Mouse (Mus musculus): ENCODE data around the gene Atg4c. TPM values are rescaled to one million over a fixed set of nuclear protein-coding genes. Genes with fewer than 3 reads are reported as not detected.

Atg4c gene
- polyA plus RNA-seq, 1 experiment from 2014 or later: 13.5 TPM

DNA sequence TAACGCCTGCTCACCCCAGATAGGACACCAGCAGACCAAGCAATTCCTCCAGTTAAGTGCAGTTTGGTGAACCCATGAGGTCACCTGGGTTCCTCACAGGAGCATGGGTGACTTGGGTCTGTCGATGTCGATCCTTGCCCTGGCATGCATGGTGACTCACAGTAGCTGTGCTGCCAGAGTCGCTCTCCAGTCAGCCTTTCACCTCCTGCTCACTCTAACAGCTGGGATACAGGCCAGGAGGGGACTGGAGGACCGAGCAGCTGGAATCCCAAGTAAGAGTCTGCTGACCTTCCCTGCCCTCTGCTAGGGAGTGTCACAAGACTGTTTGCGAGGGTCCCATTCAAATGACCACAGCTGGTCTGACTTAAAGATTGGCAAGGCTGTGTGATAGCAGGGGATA is 33.5 kb downstream of the Atg4c start:
- Histone ChIP-seq H3K9me3 (ENCODE audit: control insufficient read depth, low read length) (no peaks in the 10 kb centered on the region), H3K36me3 (ENCODE audit: control insufficient read depth, insufficient read depth, low read length) (no peaks in the 10 kb centered on the region), H3K4me1 (replicated peaks; ENCODE audit: control insufficient read depth, insufficient read depth, low read length) (no peaks in the 10 kb centered on the region), H3K27ac (ENCODE audit: low read length) (no peak overlapping the region), H3K27me3 (ENCODE audit: control insufficient read depth, insufficient read depth, low read depth, low read length) (no peaks in the 10 kb centered on the region), H3K9ac (ENCODE audit: low read length) (no peak overlapping the region), H3K4me3 (ENCODE audit: low read length) (no peak overlapping the region), H3K4me2 (ENCODE audit: low read depth, low read length) (no peak overlapping the region)
- no peak for ATAC-seq (ENCODE audit: low read depth)
- 66% methylated on average over 6 of the region's 6 CpGs for WGBS

DNA sequence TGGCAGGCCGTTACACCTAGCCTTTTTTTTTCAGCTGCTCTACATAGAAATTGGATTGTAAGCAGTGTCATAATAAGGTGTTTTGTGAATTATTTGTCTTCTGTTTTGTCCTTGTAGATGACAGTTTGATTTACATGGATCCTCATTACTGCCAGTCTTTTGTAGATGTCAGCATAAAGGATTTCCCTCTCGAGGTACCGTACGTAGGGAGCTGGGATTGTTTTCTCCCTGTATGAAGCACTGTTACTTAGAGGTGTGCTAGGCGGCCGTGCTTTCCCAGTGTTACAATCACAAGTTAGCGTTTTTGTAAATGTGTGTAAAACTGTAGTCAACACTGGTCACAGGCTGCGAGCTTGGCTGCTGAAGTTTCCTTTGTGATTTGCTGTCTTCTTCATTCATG is 35.6 kb downstream of the Atg4c start:
- H3K36me3 ChIP-seq (ENCODE audit: control insufficient read depth, insufficient read depth, low read length): no peaks in the 10 kb centered on the region
- no peak overlapping the region for H3K4me3 ChIP-seq (ENCODE audit: low read length)
- H3K4me2 ChIP-seq (ENCODE audit: low read depth, low read length): no peak overlapping the region
- no peaks in the 10 kb centered on the region for H3K9me3 ChIP-seq (ENCODE audit: control insufficient read depth, low read length)
- no peak for ATAC-seq (ENCODE audit: low read depth)
- no peak overlapping the region for H3K27ac ChIP-seq (ENCODE audit: low read length)
- no peaks in the 10 kb centered on the region for H3K27me3 ChIP-seq (ENCODE audit: control insufficient read depth, insufficient read depth, low read depth, low read length)
- no peak overlapping the region for H3K9ac ChIP-seq (ENCODE audit: low read length)
- 79% methylated on average over 8 of the region's 8 CpGs for WGBS
- H3K4me1 ChIP-seq (replicated peaks; ENCODE audit: control insufficient read depth, insufficient read depth, low read length): no peaks in the 10 kb centered on the region

DNA sequence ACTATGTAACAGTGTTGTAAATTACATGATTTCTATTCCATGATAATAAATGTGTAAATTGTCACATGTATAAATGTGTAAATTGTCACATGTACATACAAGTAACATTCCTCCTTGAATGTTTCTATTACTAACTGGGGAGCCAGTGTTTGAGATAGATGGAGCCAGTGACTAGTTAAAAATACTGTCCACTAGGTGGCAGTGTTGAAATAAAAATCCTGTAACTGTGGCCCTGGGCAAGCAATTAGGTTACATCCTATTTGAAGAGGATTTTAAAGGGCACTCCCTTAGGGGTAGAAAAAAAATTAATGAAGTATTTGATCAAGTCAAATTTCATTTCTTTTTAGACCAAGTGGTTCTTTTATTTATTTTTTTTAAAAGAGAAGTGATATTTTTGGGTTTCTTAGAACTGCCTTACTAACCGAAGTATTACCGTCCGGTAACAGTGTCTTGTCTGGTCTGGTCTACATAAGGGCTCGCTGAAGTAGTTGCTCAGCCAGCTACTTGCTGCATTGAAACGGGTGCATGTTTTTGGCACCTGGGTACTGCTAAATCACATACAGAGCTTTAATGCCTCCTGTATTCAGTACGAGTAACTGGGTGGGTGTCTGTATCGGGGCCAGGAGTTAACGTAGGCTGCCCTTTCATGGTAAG is 41.6 kb downstream of the Atg4c start:
- Histone ChIP-seq H3K9me3 (ENCODE audit: control insufficient read depth, low read length) (no peaks in the 10 kb centered on the region), H3K4me3 (ENCODE audit: low read length) (no peak overlapping the region), H3K27ac (ENCODE audit: low read length) (no peak overlapping the region), H3K27me3 (ENCODE audit: control insufficient read depth, insufficient read depth, low read depth, low read length) (no peaks in the 10 kb centered on the region), H3K36me3 (ENCODE audit: control insufficient read depth, insufficient read depth, low read length) (no peaks in the 10 kb centered on the region), H3K4me2 (ENCODE audit: low read depth, low read length) (no peak overlapping the region), H3K4me1 (replicated peaks; ENCODE audit: control insufficient read depth, insufficient read depth, low read length) (no peaks in the 10 kb centered on the region), H3K9ac (ENCODE audit: low read length) (no peak overlapping the region)
- ATAC-seq (ENCODE audit: low read depth): 0 out of 2 replicates have a peak, but pooled peaks have one; percentile 43
- 91% methylated on average over 8 of the region's 8 CpGs for WGBS

DNA sequence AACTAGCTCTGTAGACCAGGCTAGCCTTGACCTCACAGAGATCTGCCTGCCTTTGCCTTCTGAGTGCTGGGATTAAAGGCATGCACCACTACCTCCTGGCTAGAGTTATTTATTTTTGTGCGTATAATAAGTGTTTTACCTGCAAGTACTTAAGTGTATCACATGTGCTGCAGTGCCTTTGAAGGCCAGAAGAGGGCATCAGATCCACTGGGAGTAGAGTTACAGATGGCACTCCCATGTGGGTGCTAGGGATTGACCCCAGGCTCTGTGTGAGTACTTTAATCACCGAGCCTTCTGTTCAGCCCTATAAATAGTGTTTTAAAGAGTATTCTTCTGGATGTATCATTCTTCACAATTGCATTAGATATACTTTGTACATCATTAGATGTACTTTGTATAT is 44.6 kb downstream of the Atg4c start:
- no peaks in the 10 kb centered on the region for H3K4me1 ChIP-seq (replicated peaks; ENCODE audit: control insufficient read depth, insufficient read depth, low read length)
- no peak overlapping the region for H3K4me2 ChIP-seq (ENCODE audit: low read depth, low read length)
- no peaks in the 10 kb centered on the region for H3K36me3 ChIP-seq (ENCODE audit: control insufficient read depth, insufficient read depth, low read length)
- H3K27ac ChIP-seq (ENCODE audit: low read length): no peak overlapping the region
- no peaks in the 10 kb centered on the region for H3K9me3 ChIP-seq (ENCODE audit: control insufficient read depth, low read length)
- 92% methylated on average over 2 of the region's 2 CpGs for WGBS
- no peak overlapping the region for H3K4me3 ChIP-seq (ENCODE audit: low read length)
- no peaks in the 10 kb centered on the region for H3K27me3 ChIP-seq (ENCODE audit: control insufficient read depth, insufficient read depth, low read depth, low read length)
- no peak for ATAC-seq (ENCODE audit: low read depth)
- H3K9ac ChIP-seq (ENCODE audit: low read length): no peak overlapping the region

DNA sequence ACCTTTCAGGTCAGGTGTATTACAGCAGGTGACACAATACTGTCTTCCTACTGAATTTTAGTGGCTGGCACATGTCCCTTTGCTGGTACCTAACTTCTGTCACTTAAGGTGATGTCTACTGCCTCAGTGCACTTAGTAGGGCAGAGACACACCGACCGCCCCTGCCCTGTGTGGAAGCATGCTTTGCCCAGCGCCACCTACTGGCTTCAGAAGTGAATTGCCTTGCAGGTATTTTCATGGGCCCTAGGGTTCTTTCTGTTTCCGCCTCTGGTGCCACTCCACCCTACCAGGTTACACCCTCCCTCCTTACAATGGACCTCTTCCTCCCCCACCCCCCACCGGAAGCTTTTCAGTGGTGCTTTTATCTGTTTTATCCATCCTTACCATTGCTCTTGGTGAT is 47.9 kb downstream of the Atg4c start:
- ATAC-seq (ENCODE audit: low read depth): no peak
- WGBS: 57% methylated on average over 5 of the region's 5 CpGs
- no peaks in the 10 kb centered on the region for H3K4me1 ChIP-seq (replicated peaks; ENCODE audit: control insufficient read depth, insufficient read depth, low read length)

DNA sequence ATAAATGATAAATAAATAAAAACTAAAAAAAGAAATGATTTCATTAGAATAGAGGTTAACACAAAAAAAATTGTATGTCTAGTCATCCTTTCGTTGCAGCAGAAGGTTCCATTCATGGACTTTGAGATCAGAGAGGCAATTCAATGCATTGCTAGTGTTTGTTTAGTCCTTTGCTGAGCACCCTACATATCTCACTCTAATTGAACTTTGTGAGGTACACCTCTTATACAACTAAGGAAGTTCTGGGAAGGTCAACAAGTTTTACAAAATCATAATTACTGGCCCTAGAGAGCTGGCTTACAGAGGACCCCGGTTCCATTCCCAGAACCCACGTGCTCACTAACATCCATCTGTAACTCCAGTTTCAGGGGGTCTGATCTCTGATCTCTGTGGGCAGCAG is 55.6 kb downstream of the Atg4c start:
- Histone ChIP-seq H3K4me1 (replicated peaks; ENCODE audit: control insufficient read depth, insufficient read depth, low read length) (no peaks in the 10 kb centered on the region), H3K9ac (ENCODE audit: low read length) (no peak overlapping the region), H3K27ac (ENCODE audit: low read length) (no peak overlapping the region), H3K36me3 (ENCODE audit: control insufficient read depth, insufficient read depth, low read length) (no peaks in the 10 kb centered on the region), H3K9me3 (ENCODE audit: control insufficient read depth, low read length) (no peaks in the 10 kb centered on the region), H3K4me3 (ENCODE audit: low read length) (no peak overlapping the region), H3K27me3 (ENCODE audit: control insufficient read depth, insufficient read depth, low read depth, low read length) (no peaks in the 10 kb centered on the region), H3K4me2 (ENCODE audit: low read depth, low read length) (no peak overlapping the region)
- ATAC-seq (ENCODE audit: low read depth): no peak
- 68% methylated on average over 3 of the region's 3 CpGs for WGBS

More for the DNA sequence above, 47.9 kb downstream of the Atg4c start:
- no peaks in the 10 kb centered on the region for H3K9me3 ChIP-seq (ENCODE audit: control insufficient read depth, low read length)
- no peak overlapping the region for H3K27ac ChIP-seq (ENCODE audit: low read length)
- H3K4me3 ChIP-seq (ENCODE audit: low read length): no peak overlapping the region
- H3K27me3 ChIP-seq (ENCODE audit: control insufficient read depth, insufficient read depth, low read depth, low read length): no peaks in the 10 kb centered on the region
- no peaks in the 10 kb centered on the region for H3K36me3 ChIP-seq (ENCODE audit: control insufficient read depth, insufficient read depth, low read length)
- H3K4me2 ChIP-seq (ENCODE audit: low read depth, low read length): no peak overlapping the region
- no peak overlapping the region for H3K9ac ChIP-seq (ENCODE audit: low read length)

DNA sequence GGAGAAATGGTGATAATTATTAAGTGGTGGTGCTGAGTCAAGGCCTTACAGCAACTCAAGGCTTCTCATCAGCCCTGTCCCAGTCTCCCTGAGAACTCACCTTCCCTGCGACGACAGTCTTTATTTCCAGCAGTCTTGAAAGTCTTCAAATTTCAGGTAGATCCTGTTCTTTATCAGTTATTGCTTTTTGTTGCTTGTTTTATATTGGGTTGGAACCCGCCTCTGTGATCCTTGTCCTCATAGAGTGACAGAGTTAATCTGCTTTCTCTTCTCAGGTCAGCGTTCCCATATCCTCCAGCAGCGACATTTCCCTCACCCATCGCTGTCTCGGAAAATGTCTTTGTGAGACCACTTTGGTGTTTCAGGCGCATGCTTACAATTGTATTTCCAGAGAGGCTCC is 56.1 kb downstream of the Atg4c start:
- H3K27me3 ChIP-seq (ENCODE audit: control insufficient read depth, insufficient read depth, low read depth, low read length): no peaks in the 10 kb centered on the region
- no peak overlapping the region for H3K4me3 ChIP-seq (ENCODE audit: low read length)
- no peak overlapping the region for H3K9ac ChIP-seq (ENCODE audit: low read length)
- H3K4me1 ChIP-seq (replicated peaks; ENCODE audit: control insufficient read depth, insufficient read depth, low read length): no peaks in the 10 kb centered on the region
- H3K36me3 ChIP-seq (ENCODE audit: control insufficient read depth, insufficient read depth, low read length): no peaks in the 10 kb centered on the region
- H3K4me2 ChIP-seq (ENCODE audit: low read depth, low read length): no peak overlapping the region
- H3K27ac ChIP-seq (ENCODE audit: low read length): no peak overlapping the region
- no peak for ATAC-seq (ENCODE audit: low read depth)
- WGBS: 89% methylated on average over 8 of the region's 8 CpGs
- H3K9me3 ChIP-seq (ENCODE audit: control insufficient read depth, low read length): no peaks in the 10 kb centered on the region

DNA sequence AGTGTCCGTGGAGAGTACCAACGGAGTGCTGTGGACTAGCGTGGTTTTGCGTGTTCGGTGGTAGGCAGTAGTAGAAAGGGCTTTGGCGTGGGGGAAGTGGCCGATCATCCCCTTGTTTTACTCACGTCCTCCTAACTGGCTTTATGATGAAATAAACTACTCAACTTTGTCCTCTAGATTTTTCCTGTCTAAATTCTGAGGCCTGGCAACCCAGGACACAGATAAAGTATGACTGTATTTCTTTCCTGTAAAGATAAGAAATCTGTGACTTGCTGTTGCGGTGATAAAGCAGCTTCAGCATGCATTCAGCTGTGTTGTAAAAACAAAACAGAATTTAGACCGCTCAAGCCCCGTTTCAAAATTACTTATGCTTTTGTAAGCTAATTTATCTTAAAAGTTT is 59.2 kb downstream of the Atg4c start:
- 86% methylated on average over 11 of the region's 11 CpGs for WGBS
- H3K27me3 ChIP-seq (ENCODE audit: control insufficient read depth, insufficient read depth, low read depth, low read length): no peaks in the 10 kb centered on the region
- H3K9ac ChIP-seq (ENCODE audit: low read length): no peak overlapping the region
- no peaks in the 10 kb centered on the region for H3K4me1 ChIP-seq (replicated peaks; ENCODE audit: control insufficient read depth, insufficient read depth, low read length)
- no peaks in the 10 kb centered on the region for H3K36me3 ChIP-seq (ENCODE audit: control insufficient read depth, insufficient read depth, low read length)
- no peak overlapping the region for H3K4me2 ChIP-seq (ENCODE audit: low read depth, low read length)
- no peak overlapping the region for H3K27ac ChIP-seq (ENCODE audit: low read length)
- H3K4me3 ChIP-seq (ENCODE audit: low read length): no peak overlapping the region
- no peaks in the 10 kb centered on the region for H3K9me3 ChIP-seq (ENCODE audit: control insufficient read depth, low read length)
- no peak for ATAC-seq (ENCODE audit: low read depth)

DNA sequence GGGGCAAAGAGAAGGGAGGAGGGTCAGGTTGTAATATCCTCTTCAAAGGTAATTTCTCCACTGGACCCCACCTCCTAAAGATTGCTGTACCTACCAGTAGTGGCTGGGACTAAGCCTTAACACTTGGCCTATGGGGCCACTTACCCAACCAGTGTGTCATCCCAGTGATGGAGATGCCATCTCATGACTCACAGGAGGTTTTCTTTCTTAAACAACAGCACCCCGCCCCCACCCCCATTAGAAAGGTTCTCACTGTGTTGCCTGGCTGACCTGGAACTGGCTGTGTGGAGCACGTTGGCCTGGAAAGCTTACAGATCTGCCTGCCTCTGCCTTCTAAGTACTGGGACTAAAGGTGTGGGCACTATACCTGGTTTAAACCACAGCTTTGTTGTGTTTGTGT is 69.5 kb downstream of the Atg4c start:
- no peak for ATAC-seq (ENCODE audit: low read depth)
- Histone ChIP-seq H3K36me3 (ENCODE audit: control insufficient read depth, insufficient read depth, low read length) (no peaks in the 10 kb centered on the region), H3K4me2 (ENCODE audit: low read depth, low read length) (no peak overlapping the region), H3K9ac (ENCODE audit: low read length) (no peak overlapping the region), H3K9me3 (ENCODE audit: control insufficient read depth, low read length) (no peaks in the 10 kb centered on the region), H3K27me3 (ENCODE audit: control insufficient read depth, insufficient read depth, low read depth, low read length) (no peaks in the 10 kb centered on the region), H3K27ac (ENCODE audit: low read length) (no peak overlapping the region), H3K4me3 (ENCODE audit: low read length) (no peak overlapping the region), H3K4me1 (replicated peaks; ENCODE audit: control insufficient read depth, insufficient read depth, low read length) (no peaks in the 10 kb centered on the region)
- 80% methylated on average over 2 of the region's 2 CpGs for WGBS

DNA sequence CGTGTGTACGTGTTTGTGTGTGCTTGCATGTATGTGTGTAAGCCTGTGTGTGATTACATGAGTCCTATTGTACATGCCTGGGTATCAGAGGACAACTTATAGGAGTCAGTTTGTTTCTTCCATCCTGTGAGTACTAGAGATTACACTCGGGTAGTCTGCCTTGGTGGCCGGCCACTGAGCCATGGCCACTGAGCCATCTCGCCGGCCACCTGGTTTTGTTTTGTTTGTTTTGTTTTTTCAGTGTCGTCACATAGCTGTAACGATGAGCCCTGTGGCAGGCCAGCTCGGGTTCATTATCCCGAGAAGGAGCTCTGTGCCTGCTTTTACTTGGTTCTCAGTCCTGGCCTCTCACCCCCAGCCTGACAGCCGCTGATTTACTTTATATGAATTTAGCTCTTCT is 69.9 kb downstream of the Atg4c start:
- no peaks in the 10 kb centered on the region for H3K27me3 ChIP-seq (ENCODE audit: control insufficient read depth, insufficient read depth, low read depth, low read length)
- WGBS: 67% methylated on average over 11 of the region's 11 CpGs
- H3K9ac ChIP-seq (ENCODE audit: low read length): no peak overlapping the region
- no peaks in the 10 kb centered on the region for H3K9me3 ChIP-seq (ENCODE audit: control insufficient read depth, low read length)
- H3K4me3 ChIP-seq (ENCODE audit: low read length): no peak overlapping the region
- ATAC-seq (ENCODE audit: low read depth): no peak
- no peaks in the 10 kb centered on the region for H3K4me1 ChIP-seq (replicated peaks; ENCODE audit: control insufficient read depth, insufficient read depth, low read length)
- H3K36me3 ChIP-seq (ENCODE audit: control insufficient read depth, insufficient read depth, low read length): no peaks in the 10 kb centered on the region
- no peak overlapping the region for H3K27ac ChIP-seq (ENCODE audit: low read length)
- no peak overlapping the region for H3K4me2 ChIP-seq (ENCODE audit: low read depth, low read length)

Data from lung, embryonic 16.5 days (tissue).